Mouse (Mus musculus): ENCODE measurements around the gene Tsga10.

Gene Tsga10

GRCm38 (mm10) chr1:37866286-37866685 lies at the start of gene Tsga10:
Gene Tsga10 (minus strand): TSS chr1:37866429.
- DNase-seq (ENCODE audit: low spot score in 2 of 2) = no peak

- no peak for DNase-seq (ENCODE audit: low spot score in 2 of 2)
Observed at GRCm38 (mm10) chr1:37912751-37913150, 46.5 kb upstream of the Tsga10 start.

- no peak for DNase-seq (ENCODE audit: low spot score in 2 of 2)
Observed at GRCm38 (mm10) chr1:37903178-37903577, 36.9 kb upstream of the Tsga10 start.

- DNase-seq (ENCODE audit: low spot score in 2 of 2) = no peak
Observed at GRCm38 (mm10) chr1:37900288-37900687, 34.1 kb upstream of the Tsga10 start.

GRCm38 (mm10) chr1:37899816-37900215 lies 33.6 kb upstream of the Tsga10 start:
- no peak for DNase-seq (ENCODE audit: low spot score in 2 of 2)

GRCm38 (mm10) chr1:37894606-37895005 lies 28.4 kb upstream of the Tsga10 start:
- no peak for DNase-seq (ENCODE audit: low spot score in 2 of 2)

GRCm38 (mm10) chr1:37891400-37891799 lies 25.2 kb upstream of the Tsga10 start:
- DNase-seq (ENCODE audit: low spot score in 2 of 2) = no peak

- DNase-seq (ENCODE audit: low spot score in 2 of 2) = peak; percentile 89 to 91
Observed at GRCm38 (mm10) chr1:37890025-37890652, 23.9 kb upstream of the Tsga10 start, which contains the start of the genes Mitd1 and Mrpl30. Gene Mitd1 (minus strand): TSS chr1:37890411. Gene Mrpl30 (plus strand): TSS chr1:37890477.

- DNase-seq (ENCODE audit: low spot score in 2 of 2) = no peak
Observed at GRCm38 (mm10) chr1:37889206-37889605, 23.0 kb upstream of the Tsga10 start.

- no peak for DNase-seq (ENCODE audit: low spot score in 2 of 2)
Observed at GRCm38 (mm10) chr1:37884451-37884850, 18.2 kb upstream of the Tsga10 start.

- DNase-seq (ENCODE audit: low spot score in 2 of 2) = no peak
Observed at GRCm38 (mm10) chr1:37883411-37883810, 17.2 kb upstream of the Tsga10 start.

- no peak for DNase-seq (ENCODE audit: low spot score in 2 of 2)
Observed at GRCm38 (mm10) chr1:37877736-37878460, 11.7 kb upstream of the Tsga10 start.

GRCm38 (mm10) chr1:37873157-37873556 lies 6.9 kb upstream of the Tsga10 start:
- no peak for DNase-seq (ENCODE audit: low spot score in 2 of 2)

- peak; percentile 75 to 78 for DNase-seq (ENCODE audit: low spot score in 2 of 2)
Observed at GRCm38 (mm10) chr1:37872131-37873067, 6.2 kb upstream of the Tsga10 start.

- DNase-seq (ENCODE audit: low spot score in 2 of 2) = no peak
Observed at GRCm38 (mm10) chr1:37871704-37872103, 5.5 kb upstream of the Tsga10 start, which contains the start of gene Lipt1. Gene Lipt1 (plus strand): TSS chr1:37871738.

- no peak for DNase-seq (ENCODE audit: low spot score in 2 of 2)
Observed at GRCm38 (mm10) chr1:37869362-37869761, 3.1 kb upstream of the Tsga10 start.

GRCm38 (mm10) chr1:37868640-37869039 lies 2.4 kb upstream of the Tsga10 start:
- DNase-seq (ENCODE audit: low spot score in 2 of 2) = no peak

GRCm38 (mm10) chr1:37867684-37868322 lies 1.6 kb upstream of the Tsga10 start:
- no peak for DNase-seq (ENCODE audit: low spot score in 2 of 2)

- peak in 1 of 2 experiments; percentile 14 for DNase-seq (ENCODE audit: low spot score in 2 of 2)
Observed at GRCm38 (mm10) chr1:37867056-37867455, 827 bp upstream of the Tsga10 start.

- DNase-seq (ENCODE audit: low spot score in 2 of 2) = peak in 1 of 2 experiments; percentile 5
Observed at GRCm38 (mm10) chr1:37865401-37866215, 621 bp downstream of the Tsga10 start.
